Comparison of ENCODE assay signal across 8 mouse cellular contexts in the genomic region with DNA sequence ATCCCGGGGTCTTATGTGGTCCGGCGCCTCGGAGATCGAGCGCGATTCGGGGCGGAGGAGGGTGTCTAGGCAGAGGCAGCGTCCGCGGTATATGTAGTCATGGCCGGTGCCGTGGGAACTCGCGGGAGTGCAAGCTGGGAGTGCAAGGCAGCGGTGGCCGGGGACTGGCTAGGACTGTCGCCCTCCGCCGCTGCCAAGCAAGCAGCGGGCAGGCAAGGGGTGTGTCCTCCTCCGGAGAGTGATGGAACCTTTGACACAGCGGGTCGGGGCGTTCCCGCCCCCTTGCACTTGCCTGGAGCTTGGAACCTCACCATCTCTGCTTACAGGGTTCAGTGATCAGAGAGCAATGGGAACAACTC. TPM values are rescaled to one million over a fixed set of nuclear protein-coding genes. Genes with fewer than 3 reads are reported as not detected.
DNase-seq lines count a peak whose midpoint lies in the region; ATAC-seq and TF ChIP-seq lines count a peak whose summit lies in the region.

No protein-coding gene starts in this region.

- WGBS in heart, embryonic 10.5 days, result under 1% methylated on average over 27 of the region's 27 CpGs
- WGBS in embryonic facial prominence, embryonic 12.5 days, result under 1% methylated on average over 27 of the region's 27 CpGs
- WGBS in liver, embryonic 14.5 days (ENCODE audit: insufficient replicate concordance), result under 1% methylated on average over 27 of the region's 27 CpGs
- whole genome bisulfite sequencing in olfactory bulb, adult 2 months, result under 1% methylated on average over 27 of the region's 27 CpGs

- TF ChIP-seq CTCF in ES-Bruce4 (IDR thresholded peaks at IDR 0.05; ENCODE audit: low read depth, low read length), result no peak
- TF ChIP-seq CTCF in liver, embryonic 14.5 days (IDR thresholded peaks at IDR 0.05; ENCODE audit: low read depth), result no peak; the same call in 1 of the 2 replicates
- no peak for TF ChIP-seq CTCF in olfactory bulb, adult 2 months (IDR thresholded peaks at IDR 0.05; ENCODE audit: insufficient read depth, low read depth, low read length)

- DNase-seq in heart, embryonic 10.5 days (ENCODE audit: low spot score), result peak; percentile 93
- DNase-seq in heart, postnatal 36 days, result no peak
- DNase-seq in liver, embryonic 14.5 days (ENCODE audit: low read depth in 3 of 3, low spot score in 3 of 3), result peak; percentile 59 to 74 (median 63)
- no peak for DNase-seq in cerebellum, adult 8-10 months

- H3K9me3 ChIP-seq in heart, embryonic 10.5 days, result no peaks in the 10 kb centered on the region
- H3K9me3 ChIP-seq in ES-Bruce4 (replicated peaks; ENCODE audit: control insufficient read depth, insufficient read depth, low read length, poor library complexity, severe bottlenecking), result no peaks in the 10 kb centered on the region
- no peaks in the 10 kb centered on the region for H3K9me3 ChIP-seq in embryonic facial prominence, embryonic 12.5 days
- no peaks in the 10 kb centered on the region for H3K9me3 ChIP-seq in liver, embryonic 14.5 days (ENCODE audit: control insufficient read depth, low read length)

- ATAC-seq in embryonic facial prominence, embryonic 12.5 days (ENCODE audit: insufficient number of reproducible peaks, insufficient read depth, low FRiP score, low TSS enrichment), result peak; percentile 45
- peak; percentile 31 for ATAC-seq in inflammation-experienced regulatory T-cells, adult 6 months
- peak; percentile 60 for ATAC-seq in liver, embryonic 14.5 days (ENCODE audit: insufficient read depth)

- H3K4me2 ChIP-seq in embryonic facial prominence, embryonic 12.5 days (replicated peaks), result peak overlapping the region; percentile 90
- peak overlapping the region; percentile 93 for H3K4me2 ChIP-seq in liver, embryonic 14.5 days (ENCODE audit: low read depth)

- H3K27me3 ChIP-seq in heart, embryonic 10.5 days (ENCODE audit: insufficient read depth, poor library complexity, severe bottlenecking), result peaks cover 8% of the 10 kb centered on the region
- H3K27me3 ChIP-seq in ES-Bruce4 (ENCODE audit: control insufficient read depth, insufficient read depth, low read length, poor library complexity, severe bottlenecking), result no peaks in the 10 kb centered on the region
- no peaks in the 10 kb centered on the region for H3K27me3 ChIP-seq in embryonic facial prominence, embryonic 12.5 days
- H3K27me3 ChIP-seq in liver, embryonic 14.5 days (ENCODE audit: control insufficient read depth, insufficient read depth, low read length), result peaks cover 3% of the 10 kb centered on the region; the same call in 1 of the 2 replicates

- intact Hi-C loops in heart, postnatal 36 days (cut with DNase I), result loop anchor here (5.0 kb wide), 1 partner anchor 365 kb away; the partner anchor contains the start of gene Phc3

- H3K4me1 ChIP-seq in heart, embryonic 10.5 days, result peaks cover 9% of the 10 kb centered on the region; the same call in 1 of the 2 replicates
- H3K4me1 ChIP-seq in ES-Bruce4 (ENCODE audit: control insufficient read depth, insufficient read depth, low read length), result no peaks in the 10 kb centered on the region
- H3K4me1 ChIP-seq in embryonic facial prominence, embryonic 12.5 days, result peaks cover 13% of the 10 kb centered on the region
- H3K4me1 ChIP-seq in liver, embryonic 14.5 days (replicated peaks; ENCODE audit: control insufficient read depth in 2 of 2, insufficient read depth in 2 of 2, low read length in 1 of 2), result peaks cover 4 to 9% of the 10 kb centered on the region in 2 experiments
- peaks cover 12% of the 10 kb centered on the region for H3K4me1 ChIP-seq in olfactory bulb, adult 2 months (ENCODE audit: control insufficient read depth, insufficient read depth, low read length)

- no peak for TF ChIP-seq POLR2A in ES-Bruce4 (IDR thresholded peaks at IDR 0.05; ENCODE audit: insufficient read depth, low read length)
- TF ChIP-seq POLR2A in olfactory bulb, adult 2 months (IDR thresholded peaks at IDR 0.05; ENCODE audit: insufficient read depth, low read depth, low read length), result 0 out of 2 replicates have a peak, but pooled peaks have one; percentile 10

- peaks cover 23% of the 10 kb centered on the region for H3K36me3 ChIP-seq in heart, embryonic 10.5 days
- peaks cover 25% of the 10 kb centered on the region for H3K36me3 ChIP-seq in ES-Bruce4 (ENCODE audit: control insufficient read depth, insufficient read depth, low read length, poor library complexity, severe bottlenecking)
- H3K36me3 ChIP-seq in embryonic facial prominence, embryonic 12.5 days, result peaks cover 21% of the 10 kb centered on the region
- peaks cover 14% of the 10 kb centered on the region for H3K36me3 ChIP-seq in liver, embryonic 14.5 days (replicated peaks; ENCODE audit: control insufficient read depth, insufficient read depth, low read depth)

- 0 out of 2 replicates have a peak, but pooled peaks have one; percentile 12 for TF ChIP-seq EP300 in ES-Bruce4 (IDR thresholded peaks at IDR 0.05; ENCODE audit: insufficient read depth, low read depth, low read length)
- TF ChIP-seq EP300 in liver, embryonic 14.5 days (IDR thresholded peaks at IDR 0.05; ENCODE audit: low read depth), result no peak

- peak overlapping the region; percentile 97 for H3K27ac ChIP-seq in heart, embryonic 10.5 days
- H3K27ac ChIP-seq in ES-Bruce4 (ENCODE audit: insufficient read depth, low read length), result peak overlapping the region; percentile 75
- peak overlapping the region; percentile 95 for H3K27ac ChIP-seq in embryonic facial prominence, embryonic 12.5 days
- H3K27ac ChIP-seq in liver, embryonic 14.5 days, result peak overlapping the region; percentile 81
- H3K27ac ChIP-seq in olfactory bulb, adult 2 months (ENCODE audit: insufficient read depth, low read depth, low read length), result peak overlapping the region; percentile 99

- peak overlapping the region; percentile 71 for H3K9ac ChIP-seq in ES-Bruce4 (ENCODE audit: low read depth, poor library complexity, severe bottlenecking)
- H3K9ac ChIP-seq in embryonic facial prominence, embryonic 12.5 days, result peak overlapping the region; percentile 84
- H3K9ac ChIP-seq in liver, embryonic 14.5 days (replicated peaks), result peak overlapping the region; percentile 62

- H3K4me3 ChIP-seq in heart, embryonic 10.5 days, result peak overlapping the region; percentile 94
- peak overlapping the region; percentile 96 for H3K4me3 ChIP-seq in ES-Bruce4 (ENCODE audit: low read depth, low read length)
- H3K4me3 ChIP-seq in embryonic facial prominence, embryonic 12.5 days, result peak overlapping the region; percentile 86
- H3K4me3 ChIP-seq in liver, embryonic 14.5 days (ENCODE audit: insufficient read depth in 1 of 2, low read depth in 2 of 2, low read length in 2 of 2), result peak overlapping the region; percentile 69 to 81
- H3K4me3 ChIP-seq in olfactory bulb, adult 2 months (ENCODE audit: insufficient read depth, low read depth, low read length), result peak overlapping the region; percentile 93

RNA-seq across cellular contexts. Expression of gene Mynn, which starts 0.9 kb away (rescaled TPM):
- polyA plus RNA-seq in heart, embryonic 10.5 days (2016; fragmentation: Nextera tagmentation; extraction: Ambion mirVana), result 24.9 and 25.6 TPM in 2 replicates
- total RNA-seq in heart, postnatal 36 days (2021), result 10 to 100 TPM; 13.7 to 16.7 TPM
- polyA plus RNA-seq in ES-Bruce4 (2011; ENCODE audit: insufficient read depth, insufficient read length, low read depth, missing spikeins), result 25.9 and 26.1 TPM in 2 replicates
- polyA plus RNA-seq in embryonic facial prominence, embryonic 12.5 days (2016; fragmentation: Nextera tagmentation; extraction: Ambion mirVana), result 35.9 and 37.5 TPM in 2 replicates
- polyA plus RNA-seq in inflammation-experienced regulatory T-cells, adult 6 months (2017; shearing (Covaris generic)), result 10 to 100 TPM; 34.9 to 43.8 (median 36.9) TPM
- polyA plus RNA-seq in liver, embryonic 14.5 days (2012; rRNA removed), result 3.5 and 5.8 TPM in 2 replicates
- 10.7 and 13.2 TPM in 2 replicates for polyA plus RNA-seq in liver, embryonic 14.5 days (2014; fragmentation: Nextera tagmentation; extraction: Ambion mirVana)
- polyA plus RNA-seq in olfactory bulb, adult 2 months (2012; ENCODE audit: insufficient read depth, insufficient read length, low replicate concordance, missing spikeins), result 87.6 TPM in 1 of 2 replicates, not detected in the other

RNA-seq across cellular contexts. Expression of gene Actrt3, which starts 3.0 kb away (rescaled TPM):
- 0.07 TPM in 1 of 2 replicates, not detected in the other for polyA plus RNA-seq in heart, embryonic 10.5 days (2016; fragmentation: Nextera tagmentation; extraction: Ambion mirVana)
- total RNA-seq in heart, postnatal 36 days (2021), result not detected
- polyA plus RNA-seq in ES-Bruce4 (2011; ENCODE audit: insufficient read depth, insufficient read length, low read depth, missing spikeins), result not detected in 2 replicates
- polyA plus RNA-seq in embryonic facial prominence, embryonic 12.5 days (2016; fragmentation: Nextera tagmentation; extraction: Ambion mirVana), result 0.11 TPM in 1 of 2 replicates, not detected in the other
- under 1 TPM; 0.23 to 0.58 (median 0.24) TPM for polyA plus RNA-seq in inflammation-experienced regulatory T-cells, adult 6 months (2017; shearing (Covaris generic))
- polyA plus RNA-seq in liver, embryonic 14.5 days (2012; rRNA removed), result not detected in 2 replicates
- not detected in 2 replicates for polyA plus RNA-seq in liver, embryonic 14.5 days (2014; fragmentation: Nextera tagmentation; extraction: Ambion mirVana)
- polyA plus RNA-seq in olfactory bulb, adult 2 months (2012; ENCODE audit: insufficient read depth, insufficient read length, low replicate concordance, missing spikeins), result not detected in 2 replicates

RNA-seq across cellular contexts. Expression of gene Lrriq4, which starts 41.6 kb away (rescaled TPM):
- not detected in 2 replicates for polyA plus RNA-seq in heart, embryonic 10.5 days (2016; fragmentation: Nextera tagmentation; extraction: Ambion mirVana)
- total RNA-seq in heart, postnatal 36 days (2021), result not detected
- 2.4 and 3.3 TPM in 2 replicates for polyA plus RNA-seq in ES-Bruce4 (2011; ENCODE audit: insufficient read depth, insufficient read length, low read depth, missing spikeins)
- not detected in 2 replicates for polyA plus RNA-seq in embryonic facial prominence, embryonic 12.5 days (2016; fragmentation: Nextera tagmentation; extraction: Ambion mirVana)
- not detected for polyA plus RNA-seq in inflammation-experienced regulatory T-cells, adult 6 months (2017; shearing (Covaris generic))
- not detected in 2 replicates for polyA plus RNA-seq in liver, embryonic 14.5 days (2012; rRNA removed)
- polyA plus RNA-seq in liver, embryonic 14.5 days (2014; fragmentation: Nextera tagmentation; extraction: Ambion mirVana), result not detected in 2 replicates
- polyA plus RNA-seq in olfactory bulb, adult 2 months (2012; ENCODE audit: insufficient read depth, insufficient read length, low replicate concordance, missing spikeins), result not detected in 2 replicates

RNA-seq across cellular contexts. Expression of gene Lrrc34, which starts 45.0 kb away (rescaled TPM):
- polyA plus RNA-seq in heart, embryonic 10.5 days (2016; fragmentation: Nextera tagmentation; extraction: Ambion mirVana), result 1.1 and 1.5 TPM in 2 replicates
- total RNA-seq in heart, postnatal 36 days (2021), result not detected
- polyA plus RNA-seq in ES-Bruce4 (2011; ENCODE audit: insufficient read depth, insufficient read length, low read depth, missing spikeins), result 31.1 and 36.1 TPM in 2 replicates
- polyA plus RNA-seq in embryonic facial prominence, embryonic 12.5 days (2016; fragmentation: Nextera tagmentation; extraction: Ambion mirVana), result 1.4 and 2.0 TPM in 2 replicates
- polyA plus RNA-seq in inflammation-experienced regulatory T-cells, adult 6 months (2017; shearing (Covaris generic)), result under 1 TPM in 2 of 3 experiments, not detected in 1; 0.42 to 0.44 TPM
- polyA plus RNA-seq in liver, embryonic 14.5 days (2012; rRNA removed), result 0.02 TPM in 1 of 2 replicates, not detected in the other
- polyA plus RNA-seq in liver, embryonic 14.5 days (2014; fragmentation: Nextera tagmentation; extraction: Ambion mirVana), result 0.09 TPM in 1 of 2 replicates, not detected in the other
- not detected in 2 replicates for polyA plus RNA-seq in olfactory bulb, adult 2 months (2012; ENCODE audit: insufficient read depth, insufficient read length, low replicate concordance, missing spikeins)

RNA-seq across cellular contexts. Expression of gene Mecom, which starts 54.9 kb away (rescaled TPM):
- polyA plus RNA-seq in heart, embryonic 10.5 days (2016; fragmentation: Nextera tagmentation; extraction: Ambion mirVana), result 28.4 and 40.3 TPM in 2 replicates
- total RNA-seq in heart, postnatal 36 days (2021), result 10 to 100 TPM; 16.9 to 21.6 TPM
- 0.14 and 0.24 TPM in 2 replicates for polyA plus RNA-seq in ES-Bruce4 (2011; ENCODE audit: insufficient read depth, insufficient read length, low read depth, missing spikeins)
- polyA plus RNA-seq in embryonic facial prominence, embryonic 12.5 days (2016; fragmentation: Nextera tagmentation; extraction: Ambion mirVana), result 37.4 and 39.6 TPM in 2 replicates
- polyA plus RNA-seq in inflammation-experienced regulatory T-cells, adult 6 months (2017; shearing (Covaris generic)), result not detected
- polyA plus RNA-seq in liver, embryonic 14.5 days (2012; rRNA removed), result 0.56 and 0.75 TPM in 2 replicates
- 0.66 and 0.67 TPM in 2 replicates for polyA plus RNA-seq in liver, embryonic 14.5 days (2014; fragmentation: Nextera tagmentation; extraction: Ambion mirVana)
- not detected in 2 replicates for polyA plus RNA-seq in olfactory bulb, adult 2 months (2012; ENCODE audit: insufficient read depth, insufficient read length, low replicate concordance, missing spikeins)

Comparison
In these comparisons a context has a peak if more than half of its experiments do, and no peak if none do; other contexts are left out.
1. DNase-seq: peak in heart, embryonic 10.5 days (single experiment) and liver, embryonic 14.5 days (3 of 3); none in heart, postnatal 36 days (0 of 2) and cerebellum, adult 8-10 months (single experiment).
2. Peak in every context shown above with its lines, with median percentiles within 50 percentile points of each other: H3K27ac ChIP-seq, H3K4me3 ChIP-seq, H3K9ac ChIP-seq and ATAC-seq.